Mouse (Mus musculus) urinary bladder, adult 18-20 months (tissue): ENCODE results near the gene Aatk.

Experiments
- DNase-seq, 2 experiments: peaks; one replicate each; pipeline ENCODE4 v3.0.0; 2022; ENCODE audit warnings: low spot score in 2 of 2, mixed read lengths in 2 of 2

Gene Aatk

GRCm38 (mm10) chr11:120022841-120023240 lies 24.1 kb downstream of the Aatk start:
- DNase-seq, result no peak

- no peak for DNase-seq
Observed at GRCm38 (mm10) chr11:120022216-120022615, 24.8 kb downstream of the Aatk start.

GRCm38 (mm10) chr11:120021367-120021766 lies 25.6 kb downstream of the Aatk start:
- no peak for DNase-seq

DNA sequence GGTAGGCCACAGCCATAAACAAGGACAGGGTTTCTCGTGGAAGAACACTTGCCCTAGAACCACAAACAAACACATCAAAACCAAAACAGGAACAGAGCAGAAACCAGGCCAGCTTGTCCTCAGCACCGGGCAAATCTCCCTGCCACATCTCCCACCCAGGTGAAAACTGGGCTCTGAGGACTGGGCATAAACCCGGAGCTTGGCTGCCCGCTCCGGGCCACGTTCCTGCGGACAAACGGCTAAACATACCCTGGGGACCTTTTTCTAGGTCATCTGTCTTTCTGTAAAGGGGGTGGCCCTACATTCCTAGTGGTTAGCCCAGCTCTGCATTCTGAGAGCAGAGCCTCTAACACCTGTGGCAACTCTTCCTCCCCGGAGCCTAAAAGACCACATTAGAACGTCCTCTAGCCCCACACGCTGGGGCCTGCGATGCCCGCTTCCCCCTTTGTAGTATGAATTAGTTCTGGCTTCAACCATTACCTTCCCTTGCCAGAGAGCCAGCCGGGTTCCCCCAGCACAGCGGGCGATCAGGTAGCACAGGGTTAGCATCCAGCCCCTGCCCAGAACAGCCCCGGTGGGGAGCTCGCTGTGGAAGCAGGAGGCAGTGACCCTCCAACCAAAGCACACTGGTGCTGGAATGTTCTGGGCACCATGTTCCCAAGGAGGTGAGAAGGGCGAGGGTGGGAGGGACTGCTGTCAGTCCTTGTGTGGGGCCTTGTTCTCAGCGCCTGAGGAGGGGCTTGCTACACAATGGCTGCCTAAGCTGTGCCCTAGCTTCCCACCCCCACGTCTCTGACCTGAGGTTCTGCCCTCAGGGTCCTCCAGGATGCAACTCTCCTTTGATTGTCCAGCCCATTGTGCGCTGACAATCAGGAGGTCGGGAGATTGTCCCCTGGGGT lies 27.2 kb downstream of the Aatk start:
- DNase-seq, result no peak

GRCm38 (mm10) chr11:120017011-120017410 lies 30.0 kb downstream of the Aatk start:
- DNase-seq, result no peak

GRCm38 (mm10) chr11:120014758-120015157 lies 32.2 kb downstream of the Aatk start:
- no peak for DNase-seq

DNA sequence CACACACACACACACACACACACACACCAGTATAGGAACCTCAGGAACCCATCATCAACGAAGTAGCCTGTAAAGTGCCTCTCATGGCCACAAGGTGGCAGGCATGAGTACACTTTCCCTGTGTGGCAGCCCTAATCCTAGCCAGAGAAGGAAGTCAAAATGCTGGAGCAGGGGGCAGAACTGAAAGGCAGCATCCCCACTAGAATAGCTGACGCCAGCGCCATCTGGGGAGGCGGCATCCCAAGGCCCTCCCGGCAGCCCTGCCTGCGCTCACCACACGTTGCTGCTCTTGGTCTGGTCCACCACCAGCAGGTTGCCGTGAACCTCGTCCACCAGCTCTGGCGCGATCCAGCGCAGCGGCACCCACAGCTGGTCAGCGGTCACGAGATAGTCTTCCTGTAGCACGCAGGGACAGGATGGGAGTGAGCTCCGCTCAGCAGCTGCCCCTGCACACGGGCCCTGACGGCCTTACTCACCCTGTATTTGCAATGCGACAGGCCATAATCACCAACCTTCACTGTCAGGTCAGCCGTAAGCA lies 33.7 kb downstream of the Aatk start:
- peak; percentile 66 to 74 for DNase-seq

DNA sequence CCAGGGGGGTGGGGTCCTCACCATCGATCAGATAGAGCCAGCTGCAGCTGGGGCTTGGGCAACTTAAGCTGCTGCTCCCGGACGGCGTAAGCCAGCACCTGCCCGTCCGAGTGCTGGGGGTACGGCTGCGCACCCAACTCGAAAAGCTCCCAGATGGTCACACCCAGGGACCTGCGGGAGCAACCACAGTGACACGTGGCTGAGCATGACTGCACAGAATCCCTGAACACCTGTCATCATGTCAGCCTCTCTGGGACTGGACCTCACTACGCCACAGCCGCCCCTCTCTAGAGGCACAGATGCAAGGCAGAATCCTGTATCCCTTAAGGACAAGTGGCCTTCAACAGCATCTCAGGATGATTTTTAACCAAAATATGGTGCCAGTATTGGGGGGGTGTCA lies 34.3 kb downstream of the Aatk start:
- DNase-seq, result no peak

DNA sequence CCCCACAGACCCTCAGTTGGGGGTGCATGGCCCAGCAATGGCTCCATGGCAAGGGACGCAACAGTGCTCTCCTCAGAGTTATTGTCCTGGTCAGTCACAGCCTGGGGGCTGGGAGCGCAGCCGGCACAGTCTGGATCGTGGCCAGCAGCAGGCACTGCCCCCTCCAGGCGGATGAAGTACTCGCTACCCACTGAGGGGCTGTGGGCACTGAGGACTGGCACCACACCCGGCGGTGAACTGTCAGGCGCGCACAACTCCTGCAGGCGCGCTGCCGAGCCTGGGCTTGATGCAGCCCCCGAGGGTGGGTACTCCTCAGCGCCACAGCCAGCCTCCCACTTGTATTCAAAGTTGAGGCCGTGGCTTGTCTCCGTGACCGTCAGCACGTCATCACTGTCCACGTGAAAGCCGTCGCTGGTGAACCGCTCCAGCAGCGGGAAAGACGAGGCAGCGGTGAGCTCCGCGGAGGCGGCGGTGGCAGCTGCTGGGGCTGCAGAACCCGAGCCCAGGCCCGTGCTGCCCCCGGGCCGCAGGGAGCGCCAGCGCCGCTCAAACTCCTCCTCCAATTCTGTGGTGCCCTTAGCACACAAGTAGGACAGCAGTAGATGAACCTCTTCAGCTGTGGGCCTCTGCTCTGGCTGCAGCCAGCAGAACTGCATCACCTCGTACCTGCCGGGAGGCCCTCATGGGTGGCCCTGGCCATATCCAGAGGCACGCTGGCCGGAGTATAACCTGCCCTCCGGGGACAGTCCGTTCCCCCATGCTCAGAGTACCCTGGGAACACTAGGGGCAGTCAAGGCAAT lies 35.0 kb downstream of the Aatk start:
- DNase-seq, result no peak

- no peak for DNase-seq
Observed at GRCm38 (mm10) chr11:120011114-120011760, 35.7 kb downstream of the Aatk start.

DNA sequence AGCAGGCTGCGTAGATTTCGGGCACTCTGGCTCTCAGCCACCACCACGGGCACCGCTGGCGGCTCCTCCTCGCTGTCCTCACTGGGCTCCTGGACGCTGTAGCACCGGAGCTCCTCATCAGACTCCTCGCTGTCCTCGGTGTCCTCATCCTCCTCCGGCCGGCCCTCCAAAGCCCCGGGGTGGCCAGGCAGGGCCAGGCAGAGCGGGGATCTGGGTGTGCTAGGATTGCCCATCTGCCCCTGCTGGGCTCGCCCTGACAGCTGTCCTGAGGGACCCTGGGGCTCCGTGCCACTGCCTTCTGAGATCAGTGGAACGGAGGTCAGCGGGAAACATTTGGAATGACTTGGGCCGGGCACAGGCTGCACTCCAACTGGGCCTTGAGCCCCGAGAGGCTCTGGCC lies 37.0 kb downstream of the Aatk start:
- no peak for DNase-seq

DNA sequence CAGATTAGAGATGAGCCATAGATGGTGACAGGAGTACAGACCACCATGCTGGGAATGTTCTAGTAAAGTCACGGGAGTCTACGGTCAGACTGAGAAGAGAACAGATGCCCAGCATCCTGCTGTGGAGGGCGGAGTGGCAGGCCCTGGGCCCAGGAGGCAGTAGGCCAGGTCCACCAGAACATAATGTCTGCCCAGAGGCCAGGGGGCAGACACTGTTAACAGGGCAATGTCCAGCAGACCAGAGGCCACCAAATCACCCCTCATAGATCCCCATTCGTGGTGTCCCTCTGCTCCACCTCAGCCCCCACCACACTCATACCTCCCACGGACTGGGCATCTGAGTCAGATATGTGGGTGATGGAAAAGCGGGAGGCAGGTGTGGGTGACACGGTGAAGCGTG lies 38.0 kb downstream of the Aatk start:
- DNase-seq, result no peak

GRCm38 (mm10) chr11:120008501-120008900 lies 38.5 kb downstream of the Aatk start:
- DNase-seq, result no peak

GRCm38 (mm10) chr11:120007496-120008080 lies 39.4 kb downstream of the Aatk start:
- no peak for DNase-seq

- peak; percentile 58 to 63 for DNase-seq
Observed at GRCm38 (mm10) chr11:120005434-120006317, 41.3 kb downstream of the Aatk start.

- DNase-seq, result no peak
Observed at GRCm38 (mm10) chr11:120002634-120003220, 44.2 kb downstream of the Aatk start.

GRCm38 (mm10) chr11:120002041-120002440 lies 44.9 kb downstream of the Aatk start:
- no peak for DNase-seq

DNA sequence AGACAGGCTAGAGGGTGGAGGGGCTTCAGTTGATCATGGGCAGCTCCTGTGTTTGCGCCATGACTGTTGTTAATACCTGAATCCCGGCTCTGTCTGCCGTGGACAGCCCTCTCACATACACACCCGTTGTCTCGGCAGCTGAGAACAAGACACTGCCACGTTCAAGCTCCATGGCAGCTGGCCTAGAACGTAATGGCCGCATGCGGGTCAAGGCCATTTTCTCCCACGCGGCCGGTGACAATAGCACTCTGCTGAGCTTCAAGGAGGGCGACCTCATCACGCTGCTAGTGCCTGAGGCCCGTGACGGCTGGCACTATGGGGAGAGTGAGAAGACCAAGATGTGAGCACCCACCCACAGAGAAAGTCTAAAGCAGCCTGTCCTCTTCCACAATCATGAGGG lies 49.6 kb downstream of the Aatk start:
- no peak for DNase-seq

DNA sequence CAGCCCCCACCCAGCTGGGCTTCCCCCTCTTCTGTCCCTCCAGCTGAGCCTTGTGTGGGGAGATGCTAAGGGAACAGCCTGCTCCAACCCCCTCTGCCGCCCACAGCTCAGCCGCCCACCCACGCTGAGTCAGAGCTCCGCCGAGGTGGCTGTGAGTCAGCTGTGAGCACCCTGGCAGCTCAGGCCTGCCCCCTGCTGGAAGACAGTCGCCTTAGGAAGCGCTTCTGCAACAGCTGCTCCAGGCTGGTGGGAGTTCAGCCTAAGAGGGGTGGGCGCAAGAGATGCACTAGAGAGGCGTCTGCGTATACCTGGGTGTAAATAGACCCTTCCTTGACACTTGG lies 55.7 kb downstream of the Aatk start:
- DNase-seq, result peak; percentile 85 to 92

DNA sequence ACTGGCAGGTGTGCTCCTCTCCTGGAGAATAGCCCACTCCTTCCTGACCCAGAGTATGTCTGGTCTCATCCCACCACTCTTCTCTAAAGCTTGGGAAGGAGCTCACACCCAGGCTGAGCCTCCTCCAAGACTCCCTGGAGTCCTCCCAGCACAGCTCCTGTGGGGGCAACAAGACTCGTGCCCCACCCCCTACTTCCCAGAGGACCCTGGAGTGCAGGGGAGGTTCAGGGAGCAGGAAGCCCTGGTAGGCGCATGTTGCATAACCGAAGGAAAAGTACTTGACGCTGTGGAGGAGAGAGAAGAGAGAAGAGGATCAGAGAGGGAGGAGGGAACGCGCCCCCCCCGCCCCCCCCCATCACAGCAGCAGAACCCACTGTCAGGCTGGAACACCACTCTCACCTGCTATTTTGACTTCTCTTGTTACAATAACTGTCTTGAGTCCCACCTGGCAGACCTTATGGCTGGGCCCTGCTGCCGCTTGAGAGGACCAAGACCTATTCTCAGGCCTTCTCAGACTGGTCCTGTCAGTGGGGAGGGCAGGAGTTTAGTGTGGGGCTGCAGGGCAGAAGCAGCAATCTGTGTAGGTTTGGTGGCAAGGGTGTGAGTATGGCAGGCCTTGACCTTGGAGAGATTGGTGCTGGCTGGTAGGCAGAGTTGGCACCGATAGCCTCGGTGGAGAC lies 56.2 kb downstream of the Aatk start:
- DNase-seq, result no peak
